Mouse (Mus musculus): ENCODE data around the gene Pdcd2l. TPM values are rescaled to one million over a fixed set of nuclear protein-coding genes. Genes with fewer than 3 reads are reported as not detected.
A peak's percentile ranks its signal among the peaks of the same experiment; 100 is the strongest.
"Not testable (repeated sequence)": the region's sequence is repeated elsewhere in the genome, so short reads cannot be mapped to it uniquely, and the experiment has no call there.

Gene Pdcd2l
- polyA plus RNA-seq, 1 experiment from 2014 or later = 53.7 TPM

GRCm38 (mm10) chr7:34192825-34193224, 3.6 kb downstream of the Pdcd2l start:
- H3K4me2 ChIP-seq = no peak overlapping the region
- WGBS = 90% methylated on average over 6 of the region's 6 CpGs

GRCm38 (mm10) chr7:34189376-34189989, 7.0 kb downstream of the Pdcd2l start:
- H3K27ac ChIP-seq (ENCODE audit: low read depth) = no peak overlapping the region
- 85% methylated on average over 12 of the region's 12 CpGs for WGBS
- TF ChIP-seq CTCF (IDR thresholded peaks at IDR 0.05; ENCODE audit: low read depth) = no peak
- no peak overlapping the region for H3K4me2 ChIP-seq
- H3K27me3 ChIP-seq (ENCODE audit: insufficient read depth, low read length) = no peaks in the 10 kb centered on the region
- ATAC-seq (ENCODE audit: insufficient read depth) (no peak), DNase-seq (no peak)
- H3K9me3 ChIP-seq (ENCODE audit: low read depth, low read length) = no peaks in the 10 kb centered on the region
- no peaks in the 10 kb centered on the region for H3K4me1 ChIP-seq (ENCODE audit: insufficient read depth)
- peaks cover 66% of the 10 kb centered on the region for H3K36me3 ChIP-seq (ENCODE audit: insufficient read depth)
- no peak overlapping the region for H3K4me3 ChIP-seq (ENCODE audit: low read depth, low read length)
- no peak overlapping the region for H3K9ac ChIP-seq

More at GRCm38 (mm10) chr7:34192825-34193224, 3.6 kb downstream of the Pdcd2l start:
- no peaks in the 10 kb centered on the region for H3K9me3 ChIP-seq (ENCODE audit: low read depth, low read length)
- peaks cover 43% of the 10 kb centered on the region for H3K36me3 ChIP-seq (ENCODE audit: insufficient read depth)
- no peak overlapping the region for H3K4me3 ChIP-seq (ENCODE audit: low read depth, low read length)
- H3K9ac ChIP-seq = no peak overlapping the region
- no peak for TF ChIP-seq CTCF (IDR thresholded peaks at IDR 0.05; ENCODE audit: low read depth)
- DNase-seq (no peak), ATAC-seq (ENCODE audit: insufficient read depth) (no peak)
- no peaks in the 10 kb centered on the region for H3K4me1 ChIP-seq (ENCODE audit: insufficient read depth)
- no peak overlapping the region for H3K27ac ChIP-seq (ENCODE audit: low read depth)
- H3K27me3 ChIP-seq (ENCODE audit: insufficient read depth, low read length) = no peaks in the 10 kb centered on the region

DNA sequence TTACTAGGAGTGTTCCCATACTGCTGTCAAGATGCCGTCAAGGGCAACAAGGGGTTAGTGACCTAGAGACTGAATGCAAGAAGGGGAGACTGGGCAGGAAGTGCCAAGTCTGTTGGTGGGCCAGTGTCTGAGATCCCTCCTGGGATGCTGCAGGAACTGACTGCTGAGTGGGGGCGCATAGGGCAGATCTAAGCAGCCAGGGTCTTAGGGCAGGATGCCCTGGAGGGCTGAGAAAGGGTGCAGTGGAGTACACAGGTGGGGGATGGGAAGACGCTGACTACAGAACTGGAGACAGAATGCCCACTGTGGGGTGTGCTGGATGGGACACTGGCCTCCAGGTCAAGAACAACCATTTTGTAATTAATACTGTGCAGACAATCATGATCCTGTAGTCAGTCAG, 12.7 kb downstream of the Pdcd2l start:
- Histone ChIP-seq H3K4me2 (no peak overlapping the region), H3K27me3 (ENCODE audit: insufficient read depth, low read length) (no peaks in the 10 kb centered on the region), H3K4me3 (ENCODE audit: low read depth, low read length) (no peak overlapping the region), H3K27ac (ENCODE audit: low read depth) (no peak overlapping the region), H3K9me3 (ENCODE audit: low read depth, low read length) (no peaks in the 10 kb centered on the region), H3K36me3 (ENCODE audit: insufficient read depth) (peaks cover 47% of the 10 kb centered on the region), H3K9ac (no peak overlapping the region), H3K4me1 (ENCODE audit: insufficient read depth) (no peaks in the 10 kb centered on the region)
- no peak for TF ChIP-seq CTCF (IDR thresholded peaks at IDR 0.05; ENCODE audit: low read depth)
- no peak for ATAC-seq (ENCODE audit: insufficient read depth)
- no peak for DNase-seq
- 76% methylated on average over 3 of the region's 3 CpGs for WGBS

GRCm38 (mm10) chr7:34183356-34183755, 13.1 kb downstream of the Pdcd2l start:
- no peak; the same call in 1 of the 2 replicates for ATAC-seq (ENCODE audit: insufficient read depth)
- no peak for TF ChIP-seq CTCF (IDR thresholded peaks at IDR 0.05; ENCODE audit: low read depth)
- 78% methylated on average over 13 of the region's 13 CpGs for WGBS
- DNase-seq = no peak
- Histone ChIP-seq H3K4me2 (no peak overlapping the region), H3K27ac (ENCODE audit: low read depth) (no peak overlapping the region), H3K9ac (no peak overlapping the region), H3K4me3 (ENCODE audit: low read depth, low read length) (no peak overlapping the region), H3K9me3 (ENCODE audit: low read depth, low read length) (no peaks in the 10 kb centered on the region), H3K4me1 (ENCODE audit: insufficient read depth) (no peaks in the 10 kb centered on the region), H3K36me3 (ENCODE audit: insufficient read depth) (peaks cover 42% of the 10 kb centered on the region), H3K27me3 (ENCODE audit: insufficient read depth, low read length) (no peaks in the 10 kb centered on the region)

GRCm38 (mm10) chr7:34176241-34176640, 20.2 kb downstream of the Pdcd2l start:
- not testable (repeated sequence) for H3K36me3 ChIP-seq (ENCODE audit: insufficient read depth); H3K4me3 ChIP-seq (ENCODE audit: low read depth, low read length); H3K9ac ChIP-seq; H3K4me2 ChIP-seq; H3K9me3 ChIP-seq (ENCODE audit: low read depth, low read length); H3K27me3 ChIP-seq (ENCODE audit: insufficient read depth, low read length); DNase-seq; H3K27ac ChIP-seq (ENCODE audit: low read depth); H3K4me1 ChIP-seq (ENCODE audit: insufficient read depth); ATAC-seq (ENCODE audit: insufficient read depth)
- 78% methylated on average over 6 of the region's 6 CpGs for WGBS

DNA sequence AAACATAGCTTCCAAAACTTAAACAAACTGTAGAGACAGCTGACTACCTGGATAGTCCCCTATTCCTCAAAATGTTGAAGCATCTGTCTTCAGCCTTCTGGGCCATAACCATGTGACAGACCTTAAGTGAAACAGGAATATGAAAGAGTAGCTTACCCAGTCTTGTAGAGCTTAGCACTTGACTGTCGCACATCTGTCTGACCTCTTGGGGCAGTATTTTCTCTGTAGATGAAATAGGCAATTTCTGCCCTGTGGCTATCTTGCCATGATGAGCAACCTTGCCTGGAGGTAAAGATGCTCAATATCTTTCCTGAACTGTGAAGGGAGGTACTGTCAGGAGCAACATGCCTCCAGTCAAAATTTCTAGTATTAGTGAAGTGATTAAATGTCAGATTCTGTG, 24.2 kb downstream of the Pdcd2l start:
- Histone ChIP-seq H3K4me3 (ENCODE audit: low read depth, low read length) (no peak overlapping the region), H3K9ac (no peak overlapping the region), H3K9me3 (ENCODE audit: low read depth, low read length) (no peaks in the 10 kb centered on the region), H3K4me1 (ENCODE audit: insufficient read depth) (no peaks in the 10 kb centered on the region), H3K27me3 (ENCODE audit: insufficient read depth, low read length) (no peaks in the 10 kb centered on the region), H3K4me2 (no peak overlapping the region), H3K27ac (ENCODE audit: low read depth) (no peak overlapping the region), H3K36me3 (ENCODE audit: insufficient read depth) (no peaks in the 10 kb centered on the region)
- no peak for TF ChIP-seq CTCF (IDR thresholded peaks at IDR 0.05; ENCODE audit: low read depth)
- 44% methylated on average over 1 of the region's 1 CpGs for WGBS
- ATAC-seq (ENCODE audit: insufficient read depth) = no peak
- no peak for DNase-seq

- Histone ChIP-seq H3K27ac (ENCODE audit: low read depth) (peak within 1 kb of the TSS; percentile 89), H3K27me3 (ENCODE audit: insufficient read depth, low read length) (no peaks in the 10 kb centered on the region), H3K4me1 (ENCODE audit: insufficient read depth) (0 out of 2 replicates have a peak, but pooled peaks cover 3% of the 10 kb centered on the region), H3K4me3 (ENCODE audit: low read depth, low read length) (peak within 1 kb of the TSS; percentile 96), H3K36me3 (ENCODE audit: insufficient read depth) (peaks cover 10% of the 10 kb centered on the region), H3K9me3 (ENCODE audit: low read depth, low read length) (no peaks in the 10 kb centered on the region), H3K9ac (peak within 1 kb of the TSS; percentile 96), H3K4me2 (peak within 1 kb of the TSS; percentile 71)
- TF ChIP-seq CTCF (IDR thresholded peaks at IDR 0.05; ENCODE audit: low read depth) = no peak
- WGBS = 79% methylated on average over 3 of the region's 3 CpGs
- DNase-seq (no peak), ATAC-seq (ENCODE audit: insufficient read depth) (no peak)
These were observed 27.0 kb downstream of the Pdcd2l start, which contains the start of gene Uba2 for GRCm38 (mm10) chr7:34169454-34169853. Gene Uba2, minus strand, starts transcription at chr7:34169599.
